Comparison of ENCODE assay signal across 7 mouse cellular contexts in the genomic region with DNA sequence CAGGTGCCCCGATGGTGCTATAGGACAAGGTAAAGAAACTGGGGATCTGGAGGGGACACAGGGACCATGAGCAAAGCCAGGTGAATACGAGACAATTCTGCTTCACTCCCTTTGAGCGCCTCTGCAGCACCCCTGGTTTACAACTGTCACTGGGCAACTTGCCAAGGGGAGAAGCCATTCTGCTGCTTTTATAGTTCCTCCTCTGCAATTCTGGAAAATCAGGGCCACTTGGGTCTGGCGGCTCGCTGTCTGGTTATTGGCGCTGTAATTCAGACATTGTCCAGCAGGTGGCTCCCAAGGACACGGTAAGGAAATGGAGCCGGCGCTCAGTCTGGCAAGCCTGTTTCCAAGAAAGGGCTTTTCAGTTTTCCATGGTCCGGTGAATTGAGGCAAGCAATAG. TPM values are rescaled to one million over a fixed set of nuclear protein-coding genes. Genes with fewer than 3 reads are reported as not detected.
DNase-seq lines count a peak whose midpoint lies in the region; ATAC-seq and TF ChIP-seq lines count a peak whose summit lies in the region.

No protein-coding gene starts in this region.

- no peaks in the 10 kb centered on the region for H3K9me3 ChIP-seq in ES-E14 (ENCODE audit: control insufficient read depth, insufficient read depth, low read depth, low read length)
- no peaks in the 10 kb centered on the region for H3K9me3 ChIP-seq in hindbrain, embryonic 15.5 days

- H3K4me3 ChIP-seq in ES-E14 (ENCODE audit: insufficient read depth in 1 of 2, low read depth in 1 of 2, low read length in 2 of 2, poor library complexity in 1 of 2, severe bottlenecking in 1 of 2): no peak overlapping the region
- no peak overlapping the region for H3K4me3 ChIP-seq in embryonic fibroblast, embryonic 13.5 days (ENCODE audit: insufficient read depth, low read length)
- H3K4me3 ChIP-seq in hindbrain, embryonic 15.5 days: no peak overlapping the region

- H3K27me3 ChIP-seq in hindbrain, embryonic 15.5 days: peaks cover 47% of the 10 kb centered on the region

- DNase-seq in ES-E14 (ENCODE audit: low read depth, low spot score): peak; percentile 80
- DNase-seq in adrenal gland, postnatal 36 days: peak; percentile 90
- DNase-seq in left cerebral cortex, adult 18-20 months (ENCODE audit: low spot score in 2 of 2): peak; percentile 89 to 95
- peak; percentile 87 for DNase-seq in mesoderm, embryonic 11.5 days (ENCODE audit: low read depth, low spot score)
- peak; percentile 76 to 87 for DNase-seq in spleen, postnatal 10 days (ENCODE audit: low spot score in 2 of 2)

- no peaks in the 10 kb centered on the region for H3K36me3 ChIP-seq in ES-E14 (ENCODE audit: control insufficient read depth, insufficient read depth, low read length, poor library complexity, severe bottlenecking)
- no peaks in the 10 kb centered on the region for H3K36me3 ChIP-seq in hindbrain, embryonic 15.5 days

- in situ Hi-C loops in ES-E14 (cut with MboI; ENCODE audit: low sequenced_read_pairs in 2 of 2, unreplicated experiment in 2 of 2): no loop called here

- peak; percentile 59; the same call in 1 of the 2 replicates for TF ChIP-seq CTCF in embryonic fibroblast, embryonic 13.5 days (IDR thresholded peaks at IDR 0.05; ENCODE audit: borderline replicate concordance, insufficient read depth, low read length)

- H3K9ac ChIP-seq in ES-E14 (ENCODE audit: insufficient read depth, low read depth, low read length, poor library complexity, severe bottlenecking): no peak overlapping the region
- H3K9ac ChIP-seq in hindbrain, embryonic 15.5 days: no peak overlapping the region

- TF ChIP-seq POLR2A in embryonic fibroblast, embryonic 13.5 days (IDR thresholded peaks at IDR 0.05; ENCODE audit: low read depth, low read length): no peak

- no peak overlapping the region for H3K4me2 ChIP-seq in hindbrain, embryonic 15.5 days

- WGBS in hindbrain, embryonic 15.5 days: 14% methylated on average over 10 of the region's 10 CpGs

- no peak overlapping the region for H3K27ac ChIP-seq in ES-E14 (ENCODE audit: insufficient read depth, low read depth, low read length, poor library complexity, severe bottlenecking)
- no peak overlapping the region for H3K27ac ChIP-seq in embryonic fibroblast, embryonic 13.5 days (ENCODE audit: insufficient read depth, low read length)
- no peak overlapping the region for H3K27ac ChIP-seq in hindbrain, embryonic 15.5 days (replicated peaks)

- peak; percentile 25; the same call in 1 of the 2 replicates for ATAC-seq in hindbrain, embryonic 15.5 days (ENCODE audit: low FRiP score, low read depth)

- H3K4me1 ChIP-seq in ES-E14 (ENCODE audit: control insufficient read depth in 2 of 2, insufficient read depth in 2 of 2, low read length in 2 of 2, poor library complexity in 1 of 2): peaks cover 5 to 16% of the 10 kb centered on the region in 2 experiments; a peak in 3 of 4 replicates
- H3K4me1 ChIP-seq in embryonic fibroblast, embryonic 13.5 days (ENCODE audit: control insufficient read depth, insufficient read depth, low read length): peaks cover 3% of the 10 kb centered on the region; the same call in 1 of the 2 replicates
- H3K4me1 ChIP-seq in hindbrain, embryonic 15.5 days (replicated peaks): peaks cover 29% of the 10 kb centered on the region

TF ChIP-seq in ES-E14, 5 proteins besides CTCF, POLR2A, EP300 and RAD21:
- TF ChIP-seq HCFC1 (IDR thresholded peaks at IDR 0.05; ENCODE audit: borderline replicate concordance, insufficient read depth, low read length) (no peak), ZNF384 (IDR thresholded peaks at IDR 0.05; ENCODE audit: low read depth, low read length) (no peak), ZC3H11A (IDR thresholded peaks at IDR 0.05; ENCODE audit: borderline replicate concordance, low read depth, low read length) (peak; percentile 65), CHD2 (IDR thresholded peaks at IDR 0.05; ENCODE audit: low read depth, low read length) (no peak)

RNA-seq across cellular contexts. Expression of gene H6pd, which starts 26.5 kb away (rescaled TPM):
- total RNA-seq in ES-E14 (2012; rRNA removed): 17.6 and 19.0 TPM in 2 replicates
- total RNA-seq in adrenal gland, postnatal 36 days (2021): 100 to 1,000 TPM; 152 to 160 TPM
- 59.2 and 64.8 TPM in 2 replicates for polyA plus RNA-seq in embryonic fibroblast, embryonic 13.5 days (2011; ENCODE audit: insufficient read length, low read depth, missing spikeins)
- 3.0 and 3.4 TPM in 2 replicates for polyA plus RNA-seq in hindbrain, embryonic 15.5 days (2015; fragmentation: Nextera tagmentation; extraction: Ambion mirVana)
- 10 to 100 TPM; 11.2 to 11.5 TPM for total RNA-seq in left cerebral cortex, adult 18-20 months (2021)

RNA-seq across cellular contexts. Expression of gene Gpr157, which starts 51.9 kb away (rescaled TPM):
- 0.58 and 0.71 TPM in 2 replicates for total RNA-seq in ES-E14 (2012; rRNA removed)
- 1 to 10 TPM in 1 of 2 experiments, under 1 TPM in 1; 0.99 to 1.9 TPM for total RNA-seq in adrenal gland, postnatal 36 days (2021)
- polyA plus RNA-seq in embryonic fibroblast, embryonic 13.5 days (2011; ENCODE audit: insufficient read length, low read depth, missing spikeins): 2.0 and 2.3 TPM in 2 replicates
- polyA plus RNA-seq in hindbrain, embryonic 15.5 days (2015; fragmentation: Nextera tagmentation; extraction: Ambion mirVana): 0.40 and 0.59 TPM in 2 replicates
- total RNA-seq in left cerebral cortex, adult 18-20 months (2021): 1 to 10 TPM; 1.4 to 2.0 TPM
